Mouse (Mus musculus) heart, postnatal 36 days (tissue): ENCODE data around the gene Mta3. TPM values are rescaled to one million over a fixed set of nuclear protein-coding genes. Genes with fewer than 3 reads are reported as not detected.
A peak's percentile ranks its signal among the peaks of the same experiment; 100 is the strongest.

ENCODE experiments used
- DNase-seq, 2 experiments: peaks; one replicate each; pipeline ENCODE4 v3.0.0; 2021 to 2022
- intact Hi-C: fragments of 180-260 bp; cut with DNase I; formaldehyde crosslinking; loops from one replicate; pipeline ENCODE4 v1.15.1; 2025
- total RNA-seq, 2 experiments: library from RNA; stranded (reverse); gene quantifications; 2 replicates each; pipeline ENCODE4 v1.2.3; 2021

Gene Mta3
- total RNA-seq, 2 experiments from 2014 or later: 22.2 to 22.4 TPM

DNA sequence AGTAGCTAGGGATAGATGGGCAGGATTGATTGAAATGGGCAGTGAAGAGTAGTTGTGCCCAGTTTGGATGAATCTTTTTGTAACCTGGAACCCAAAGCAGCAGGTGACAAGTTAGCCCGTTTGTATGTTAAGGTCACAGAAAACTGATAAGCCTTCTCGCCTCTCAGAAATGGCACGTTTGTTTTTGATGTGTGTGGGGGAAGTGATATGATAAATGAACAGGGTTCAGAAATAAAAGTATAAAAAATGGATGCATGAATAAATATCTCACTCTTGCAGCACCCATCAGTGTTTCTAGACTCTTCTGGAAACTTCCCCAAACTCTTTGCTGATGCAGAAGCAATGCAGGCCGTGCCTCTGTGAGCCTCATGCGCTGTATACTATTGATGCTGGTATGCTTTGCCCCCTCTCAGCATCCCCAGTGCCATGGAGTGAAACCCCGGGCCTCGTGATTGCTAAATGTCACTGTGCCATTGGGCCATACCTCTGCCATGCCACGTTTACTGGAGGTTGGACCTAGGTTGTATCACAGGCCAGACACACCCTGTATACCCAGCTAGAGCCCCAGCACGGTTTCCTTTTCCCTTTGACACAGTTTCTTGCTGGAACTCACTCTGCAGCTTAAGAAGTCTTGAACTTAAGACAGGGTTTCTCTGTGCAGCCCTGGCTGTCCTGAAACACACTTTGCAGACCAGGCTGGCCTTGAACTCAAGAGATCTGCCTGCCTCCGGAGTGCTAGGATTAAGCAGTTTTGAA, 41.6 kb downstream of the Mta3 start:
- intact Hi-C loops: no loop called here
- DNase-seq: no peak

DNA sequence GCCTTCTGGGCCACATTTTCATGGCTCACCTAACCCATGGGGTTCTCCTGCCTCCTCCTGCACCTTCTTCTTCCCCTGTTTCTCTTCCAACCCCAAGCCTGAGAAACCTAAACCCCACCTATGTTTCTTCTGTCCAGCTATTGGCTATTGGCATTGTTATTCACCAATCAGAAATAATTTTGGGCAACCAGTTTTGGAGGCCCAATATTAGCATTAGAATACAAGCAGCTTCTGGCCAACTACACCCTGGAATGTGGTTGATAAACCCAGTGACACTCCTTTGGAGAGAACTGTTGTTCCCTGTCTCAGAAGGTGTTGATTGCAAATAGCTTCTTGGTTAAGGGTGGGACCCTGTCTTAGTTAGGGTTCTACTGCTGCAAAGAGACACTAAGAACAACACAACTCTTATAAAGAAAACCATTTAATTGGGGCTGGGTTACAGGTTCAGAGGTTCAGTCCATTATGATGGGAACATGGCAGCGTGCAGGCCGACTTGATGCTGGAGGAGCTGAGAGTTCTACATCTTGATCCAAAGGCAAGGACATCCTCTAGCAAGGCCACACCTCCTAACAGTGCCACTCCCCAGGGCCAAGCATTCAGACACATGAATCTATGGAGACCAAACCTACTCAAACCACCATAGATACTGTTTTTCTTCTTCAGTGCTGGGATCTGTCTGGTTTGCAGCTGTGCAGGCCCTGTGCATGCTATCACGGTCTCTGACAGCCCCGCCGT, 44.4 kb downstream of the Mta3 start:
- DNase-seq: no peak
- intact Hi-C loops: no loop called here

DNA sequence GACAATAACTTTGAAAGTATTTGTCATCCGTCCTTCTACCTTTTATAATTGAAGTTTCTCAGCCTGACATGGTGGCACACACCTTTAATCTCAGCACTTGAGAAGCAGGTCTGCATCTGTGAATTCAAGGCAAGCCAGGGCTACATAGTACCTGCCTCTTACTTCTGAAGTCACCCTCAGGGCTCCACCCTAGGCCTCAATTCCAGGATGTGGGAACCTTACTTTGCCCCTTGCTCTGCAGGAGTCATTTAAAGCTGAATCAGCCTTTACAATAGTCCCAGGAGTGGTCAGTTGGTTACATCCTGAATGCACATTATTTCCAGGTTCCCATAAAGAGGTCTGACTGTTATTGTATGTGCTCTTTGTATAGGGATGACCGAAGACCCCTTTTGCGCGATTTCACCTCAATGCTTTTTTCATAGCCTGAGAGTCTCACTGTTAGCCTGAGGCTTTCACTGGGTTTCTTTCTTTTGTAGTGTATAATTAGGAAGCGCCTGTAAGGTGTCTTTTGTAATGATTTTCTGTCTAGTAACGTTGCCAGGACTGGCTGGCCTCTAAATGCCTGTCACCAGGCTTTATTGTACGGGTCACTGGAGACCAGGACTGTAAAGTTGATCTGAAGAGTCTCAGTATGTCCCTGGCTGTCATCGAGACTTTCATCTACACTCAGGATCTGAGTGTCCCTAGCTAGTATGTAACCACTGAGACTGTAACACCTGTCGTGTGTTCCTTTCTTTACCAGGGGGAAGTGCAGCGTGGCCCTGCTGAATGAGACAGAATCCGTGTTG, 47.3 kb downstream of the Mta3 start:
- no peak for DNase-seq
- intact Hi-C loops: no loop called here

DNA sequence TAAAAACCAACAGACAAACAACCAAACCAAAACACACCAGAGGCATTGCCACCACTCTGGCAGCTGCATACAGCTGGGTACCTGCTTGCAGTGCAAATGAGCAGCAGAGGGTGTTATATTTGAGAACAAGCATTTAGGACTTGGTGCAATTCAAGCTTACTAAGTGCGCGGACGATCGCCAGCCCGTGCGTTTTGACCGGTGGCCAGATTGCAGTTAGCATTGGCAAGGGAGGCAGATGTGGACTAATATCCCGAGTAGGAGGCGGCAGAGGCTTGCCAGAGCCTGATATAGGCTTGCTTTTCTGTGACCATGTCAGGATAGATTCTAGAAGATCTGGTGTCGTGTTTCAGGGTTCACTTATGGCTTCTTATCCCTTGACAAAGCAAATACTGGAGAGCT, 52.1 kb downstream of the Mta3 start:
- intact Hi-C loops: no loop called here
- DNase-seq: peak in 1 of 2 experiments; percentile 18

DNA sequence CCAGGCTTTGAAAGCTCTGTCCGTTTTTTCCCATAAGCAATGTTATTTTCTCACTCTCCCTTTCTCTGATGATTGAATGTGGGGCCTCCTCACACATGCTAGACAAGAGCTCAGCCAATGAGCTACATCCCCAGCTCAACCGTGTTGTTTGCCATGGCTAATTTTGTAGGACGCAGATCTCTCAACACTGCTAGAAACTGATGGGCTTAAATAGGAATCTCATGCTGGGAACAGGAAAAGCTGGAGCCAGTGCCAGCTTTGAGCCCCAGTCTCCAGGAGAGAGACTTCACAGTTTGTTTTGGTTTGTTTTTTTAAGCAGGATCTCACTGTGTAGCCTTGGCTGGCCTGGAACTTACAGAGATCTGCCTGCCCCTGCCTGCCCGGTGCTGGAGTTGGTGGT, 53.6 kb downstream of the Mta3 start:
- intact Hi-C loops: no loop called here
- no peak for DNase-seq

DNA sequence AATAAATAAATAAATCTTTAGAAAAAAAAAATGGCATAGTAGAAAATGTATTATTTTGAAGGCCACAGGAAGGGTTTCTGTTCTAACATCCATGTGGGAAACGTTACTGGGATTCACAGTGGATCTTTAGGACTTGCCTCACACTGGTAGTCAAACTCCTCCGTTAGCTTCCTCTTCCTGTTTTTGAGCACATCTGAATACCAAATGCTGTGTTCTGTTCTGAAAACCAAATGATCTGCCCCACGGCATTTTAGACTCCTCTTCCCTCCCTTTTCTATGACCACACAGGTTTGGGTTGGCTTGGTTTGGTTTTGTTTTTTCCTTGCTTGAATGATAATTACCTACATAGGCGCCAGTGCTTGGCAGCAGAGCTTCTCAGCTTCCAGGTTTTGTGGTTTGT, 58.6 kb downstream of the Mta3 start:
- intact Hi-C loops: no loop called here
- no peak for DNase-seq

DNA sequence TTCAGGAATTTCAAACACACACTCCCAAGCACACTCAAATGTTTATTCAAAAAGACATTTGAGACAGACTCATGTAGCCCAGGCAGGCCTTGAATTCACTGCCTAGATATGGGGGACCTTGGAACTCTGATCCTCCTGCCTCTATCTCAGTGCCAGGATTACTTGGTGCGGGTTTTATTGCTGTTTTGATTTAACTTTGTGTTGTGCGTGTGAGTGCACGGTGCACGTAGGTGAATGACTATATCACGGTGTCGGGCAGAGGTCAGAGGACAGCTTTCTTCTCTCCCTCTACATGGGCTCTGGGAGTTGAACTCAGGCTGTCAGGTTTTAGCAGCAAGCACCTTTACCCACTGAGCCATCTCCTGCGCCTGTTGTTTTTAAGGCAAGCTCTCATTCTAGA, 61.1 kb downstream of the Mta3 start:
- intact Hi-C loops: no loop called here

DNA sequence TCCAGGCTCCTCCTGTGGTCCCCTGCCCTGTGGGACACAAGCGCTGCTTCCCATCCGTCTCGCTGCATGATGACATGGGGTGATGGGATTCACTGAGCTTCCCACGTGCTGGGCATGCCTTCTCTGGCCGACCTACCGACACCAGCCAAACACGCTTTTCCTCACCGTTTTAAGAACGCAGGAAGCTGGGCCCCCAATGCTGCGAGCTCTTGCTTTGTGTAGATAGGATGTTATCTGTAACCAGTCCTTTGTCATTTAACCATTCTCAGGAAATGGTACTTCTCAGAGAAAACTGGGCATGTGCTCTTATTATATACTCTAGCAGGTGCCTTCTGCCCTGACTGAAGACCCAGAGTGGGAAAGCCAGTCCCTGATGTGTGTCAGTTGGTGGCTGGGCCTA, 62.3 kb downstream of the Mta3 start:
- no peak for DNase-seq
- intact Hi-C loops: no loop called here

More for the DNA sequence above, 61.1 kb downstream of the Mta3 start:
- DNase-seq: no peak

DNA sequence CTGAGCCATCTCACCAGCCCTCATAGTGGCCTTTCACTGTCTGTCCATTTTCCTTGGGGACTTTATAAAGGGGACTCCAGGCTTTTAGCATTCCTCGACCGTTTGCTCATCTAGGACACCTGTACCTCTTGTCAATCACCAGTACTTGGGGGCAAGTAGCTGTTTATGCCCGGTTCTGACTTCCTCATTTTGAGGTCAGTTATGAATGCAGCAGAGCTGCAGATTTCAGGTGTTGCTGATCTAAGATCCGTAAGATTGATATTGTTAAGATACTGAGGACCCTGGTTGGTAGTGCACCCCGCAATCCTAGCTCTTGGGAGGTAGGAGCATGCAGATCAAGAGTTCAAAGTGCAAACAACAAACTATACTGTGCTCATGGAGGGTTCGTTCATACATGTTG, 64.4 kb downstream of the Mta3 start:
- intact Hi-C loops: no loop called here
- no peak for DNase-seq

DNA sequence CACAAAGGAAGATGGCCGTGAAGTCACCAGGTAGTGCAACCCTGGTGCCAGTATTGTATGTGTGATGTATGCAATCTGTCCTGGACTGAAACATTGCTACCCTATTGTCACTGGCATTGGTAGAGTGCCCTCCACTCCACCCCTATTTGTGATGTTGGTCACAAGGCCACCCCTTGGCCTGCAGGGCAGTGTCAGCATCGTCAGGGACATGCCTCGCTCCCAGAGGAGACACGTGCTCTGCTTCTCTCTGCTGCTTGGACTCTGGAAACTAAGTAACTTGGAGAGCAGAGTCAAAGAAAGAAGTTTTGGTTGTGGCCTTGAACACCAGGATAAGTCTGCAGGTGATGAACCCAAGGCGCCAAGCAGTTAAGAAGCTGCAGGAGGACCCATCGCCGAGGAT, 65.0 kb downstream of the Mta3 start:
- no peak for DNase-seq

DNA sequence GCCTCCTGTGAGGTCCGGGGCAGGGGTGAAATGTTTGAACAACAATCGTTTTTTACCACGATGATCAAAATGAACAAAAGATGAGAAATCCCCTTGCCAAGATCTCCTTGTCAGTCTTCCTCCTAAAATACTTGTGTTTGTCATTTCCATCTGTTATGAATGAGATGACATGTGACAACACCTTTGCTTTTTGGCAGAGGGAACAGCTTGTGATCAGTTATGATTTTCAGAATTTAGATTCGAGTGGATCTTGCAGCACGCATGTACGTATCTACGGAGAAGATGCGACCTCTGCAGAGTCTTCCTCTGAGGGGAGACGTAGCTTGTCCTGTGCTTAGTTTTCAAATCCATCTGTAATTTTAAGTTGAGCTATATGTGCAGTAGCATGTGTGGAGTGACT, 66.1 kb downstream of the Mta3 start:
- DNase-seq: no peak
- intact Hi-C loops: no loop called here

More for the DNA sequence above, 65.0 kb downstream of the Mta3 start:
- intact Hi-C loops: no loop called here

DNA sequence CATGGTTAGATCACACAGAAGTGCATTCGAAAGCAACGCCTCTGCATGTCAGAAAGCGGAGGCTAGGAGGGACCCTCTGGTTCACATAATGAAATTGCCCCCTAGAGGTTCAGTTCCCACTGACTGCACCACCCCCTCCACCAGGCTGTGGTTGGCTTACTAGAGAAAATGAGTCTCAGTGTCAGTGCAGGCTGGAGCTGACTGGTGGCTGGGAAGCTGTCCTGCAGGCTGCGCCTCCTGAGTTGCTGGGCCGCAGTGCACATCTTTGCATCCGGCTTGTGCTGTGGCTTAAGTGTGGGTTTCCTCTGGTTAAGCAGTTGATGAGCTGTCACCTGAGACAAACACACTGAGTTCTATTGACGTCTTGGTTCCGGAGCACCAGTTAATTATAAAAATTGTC, 66.7 kb downstream of the Mta3 start:
- intact Hi-C loops: no loop called here
- no peak for DNase-seq

DNA sequence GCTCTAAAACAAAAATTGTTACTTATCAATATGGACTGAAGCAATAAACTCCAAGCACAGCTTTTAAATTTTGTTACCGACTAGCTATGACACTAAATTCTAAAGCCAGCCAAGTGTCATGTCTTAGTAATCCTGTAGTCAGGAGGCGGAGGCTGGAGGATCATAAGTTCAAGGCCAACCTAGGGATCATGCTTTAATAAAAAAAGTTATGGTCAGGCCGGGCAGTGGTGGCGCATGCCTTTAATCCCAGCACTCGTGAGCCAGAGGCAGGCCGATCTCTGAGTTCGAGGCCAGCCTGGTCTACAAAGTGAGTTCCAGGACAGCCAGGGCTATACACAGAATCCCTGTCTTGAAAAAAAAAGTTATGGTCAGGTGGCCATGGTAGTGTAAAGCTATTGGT, 71.0 kb downstream of the Mta3 start:
- intact Hi-C loops: no loop called here
- no peak for DNase-seq

DNA sequence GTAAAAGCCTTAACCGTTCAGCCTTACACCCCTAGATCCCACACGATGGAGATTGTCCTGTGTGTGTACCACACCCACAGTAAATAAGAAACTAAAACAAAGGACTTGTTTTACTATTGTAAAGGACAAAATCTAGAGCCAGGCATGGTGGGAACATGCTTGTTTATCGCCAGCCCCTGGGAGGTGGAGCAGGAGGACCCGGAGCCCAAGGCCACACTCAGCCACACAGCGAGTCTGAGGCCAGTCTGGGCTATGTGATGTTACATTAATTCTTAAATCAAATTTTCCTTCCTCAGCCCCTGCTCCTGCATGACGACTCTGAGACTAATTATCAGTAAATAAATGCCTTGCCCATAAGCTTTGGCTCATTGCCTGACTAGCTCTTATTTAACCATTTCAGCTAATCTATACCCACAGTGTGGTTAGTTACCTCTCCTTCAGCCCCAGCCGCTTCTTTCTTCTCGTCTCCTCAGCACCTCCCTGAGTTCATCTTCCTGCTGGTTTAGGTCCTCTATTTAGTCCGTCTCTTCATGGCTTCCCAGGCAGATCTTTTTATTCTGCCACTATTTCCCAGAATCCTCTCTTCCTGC, 71.6 kb downstream of the Mta3 start:
- intact Hi-C loops: no loop called here

DNA sequence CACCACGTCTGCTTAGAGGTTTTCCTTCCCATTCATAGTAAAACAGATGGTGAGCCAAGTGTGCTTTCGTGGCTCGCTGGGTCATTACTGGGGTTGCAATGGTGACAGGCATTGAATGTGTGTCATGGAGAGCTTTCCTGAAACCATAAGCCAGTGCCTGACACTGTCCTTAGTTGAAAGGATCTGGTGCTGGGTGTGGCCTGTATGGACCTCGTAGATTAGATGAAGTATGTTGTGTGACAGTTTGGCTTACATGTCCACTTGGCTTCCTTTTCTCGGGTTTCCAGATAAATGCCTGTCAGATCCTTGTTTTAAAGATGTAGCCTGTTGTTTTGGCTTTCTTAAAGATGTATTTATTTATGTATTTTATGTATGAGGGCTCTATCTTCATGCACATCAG, 74.3 kb downstream of the Mta3 start:
- intact Hi-C loops: no loop called here
- DNase-seq: no peak

More for the DNA sequence above, 71.6 kb downstream of the Mta3 start:
- no peak for DNase-seq

DNA sequence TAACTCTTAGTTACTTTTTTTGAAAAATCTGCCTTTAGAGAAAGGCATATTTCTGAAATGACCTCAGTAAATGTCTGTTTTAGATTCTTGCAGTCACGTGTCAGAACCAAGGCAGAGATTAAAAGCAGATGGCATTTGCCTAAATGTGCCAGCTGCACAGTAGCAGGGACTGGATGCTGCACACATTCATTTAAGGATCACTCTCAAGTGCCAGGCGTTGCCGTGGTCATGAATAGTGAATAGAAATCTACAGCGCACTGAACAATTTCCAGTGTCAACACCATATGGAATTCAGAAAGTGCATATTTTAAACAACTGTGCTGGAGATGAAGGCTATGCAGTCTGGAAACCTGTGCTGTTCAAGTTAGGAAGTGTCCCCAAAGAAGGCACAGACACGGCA, 76.8 kb downstream of the Mta3 start:
- intact Hi-C loops: no loop called here
- no peak for DNase-seq

DNA sequence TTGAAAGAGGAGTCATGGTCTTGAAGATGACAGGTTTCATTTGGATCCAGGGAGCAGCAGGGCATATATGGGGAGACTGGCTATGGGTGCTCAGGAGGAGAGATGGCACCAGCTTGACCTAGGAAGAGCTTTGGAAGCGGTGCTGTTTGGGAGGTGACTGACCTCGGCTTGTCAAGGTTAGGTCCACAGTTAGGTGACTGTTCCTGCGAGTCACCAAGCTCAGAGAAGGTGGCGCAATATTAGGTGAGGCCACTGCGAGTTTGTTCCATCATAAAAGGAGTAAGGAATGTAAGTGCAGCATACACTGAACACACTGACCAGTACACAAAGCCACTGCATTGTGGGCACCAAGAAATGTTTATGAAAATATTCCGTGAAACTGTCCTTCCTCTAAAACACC, 80.5 kb downstream of the Mta3 start:
- intact Hi-C loops: no loop called here
- DNase-seq: no peak

DNA sequence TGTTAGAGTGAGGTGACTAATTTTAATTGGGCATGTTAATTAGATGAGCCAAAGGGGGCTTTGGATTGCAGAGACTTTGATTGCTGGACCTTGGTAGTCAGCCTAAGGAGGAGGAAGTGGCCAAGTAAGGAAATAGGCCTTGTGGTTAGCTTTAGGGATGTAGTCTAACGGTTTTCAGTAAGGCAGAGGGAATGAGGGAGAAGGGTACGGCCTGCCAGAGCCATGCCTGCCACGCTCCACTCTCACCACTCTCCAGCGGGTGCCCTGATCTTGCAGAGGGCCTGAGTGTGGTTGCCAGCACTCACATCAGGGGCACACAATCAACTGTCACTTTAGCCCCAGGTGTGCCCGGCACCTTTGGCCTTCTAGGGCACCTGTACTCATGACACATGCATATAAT, 84.2 kb downstream of the Mta3 start:
- DNase-seq: no peak
- intact Hi-C loops: no loop called here

DNA sequence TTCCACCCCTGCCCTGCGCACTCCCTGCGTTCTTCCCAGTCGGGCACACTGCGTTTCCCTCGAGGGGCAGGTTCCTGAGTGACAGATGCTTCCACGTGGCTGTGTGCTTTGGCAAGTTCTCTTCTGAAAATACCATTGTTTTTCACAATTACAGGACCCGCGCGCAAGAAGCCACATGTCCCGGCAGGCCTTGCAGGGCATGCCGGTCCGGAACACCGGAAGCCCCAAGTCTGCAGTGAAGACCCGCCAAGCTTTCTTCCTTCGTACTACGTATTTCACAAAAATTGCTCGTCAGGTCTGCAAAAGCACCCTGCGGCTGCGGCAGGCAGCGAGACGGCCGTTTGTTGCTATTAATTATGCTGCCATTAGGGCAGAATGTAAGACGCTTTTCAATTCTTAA, 86.4 kb downstream of the Mta3 start:
- DNase-seq: no peak

DNA sequence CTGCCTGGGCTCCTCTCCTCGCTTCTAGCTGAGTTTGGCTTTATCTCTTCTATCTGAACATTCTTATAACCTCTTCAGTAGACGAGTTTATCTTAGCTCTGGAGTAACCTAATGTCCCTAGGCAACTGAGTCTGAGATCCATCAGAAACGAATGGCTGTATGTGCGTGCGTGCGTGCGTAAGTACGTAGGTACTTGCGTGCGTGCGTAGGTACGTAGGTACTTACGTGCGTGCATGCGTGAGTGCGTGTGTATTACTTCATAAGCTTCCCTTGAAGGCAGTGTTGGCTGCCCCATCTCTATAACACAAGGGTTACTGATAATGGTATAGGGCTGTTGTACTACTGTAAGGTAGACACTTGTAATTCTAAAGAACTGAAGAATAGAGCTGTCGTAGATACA, 89.2 kb downstream of the Mta3 start:
- DNase-seq: no peak
- intact Hi-C loops: no loop called here

More for the DNA sequence above, 86.4 kb downstream of the Mta3 start:
- intact Hi-C loops: no loop called here

DNA sequence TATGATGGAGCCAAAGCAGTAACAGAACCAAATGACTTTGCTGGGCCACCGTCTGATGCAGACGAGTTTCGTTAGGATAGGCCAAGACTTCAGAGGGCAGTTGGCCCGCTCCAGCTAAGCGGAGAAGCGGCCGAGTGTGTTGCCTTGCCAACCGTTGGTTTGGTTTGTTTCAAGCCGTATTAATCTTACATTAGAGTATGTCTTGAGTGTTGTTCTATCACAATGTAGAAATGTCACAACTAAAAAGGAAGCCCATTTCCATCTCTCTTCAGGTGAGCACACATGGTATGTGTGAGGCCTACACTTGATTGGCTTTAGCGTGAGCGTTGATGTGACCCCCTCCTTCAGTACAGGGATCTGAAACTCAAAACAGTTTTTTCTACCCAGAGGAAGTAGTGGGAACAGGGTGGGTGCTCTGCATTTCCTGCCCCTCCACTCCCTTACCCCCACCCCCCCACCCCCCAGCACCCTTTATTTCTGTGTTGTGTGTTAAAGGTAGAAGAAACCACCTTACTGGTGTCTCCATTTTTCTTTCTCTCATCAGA, 93.6 kb downstream of the Mta3 start:
- intact Hi-C loops: no loop called here
- DNase-seq: no peak
